ENCODE assay signal across 8 mouse cellular contexts in genomic region chr8:108822841-108823266, GRCm38 (mm10).
DNase-seq lines count a peak whose midpoint lies in the region; ATAC-seq and TF ChIP-seq lines count a peak whose summit lies in the region.

No protein-coding gene starts in this region.

- H3K4me3 ChIP-seq in midbrain, embryonic 13.5 days (replicated peaks): no peak overlapping the region
- H3K4me3 ChIP-seq in midbrain, embryonic 11.5 days (ENCODE audit: low read depth, low read length): no peak overlapping the region
- H3K4me3 ChIP-seq in liver, postnatal 0 days (ENCODE audit: low read depth, low read length): no peak overlapping the region
- no peak overlapping the region for H3K4me3 ChIP-seq in stomach, embryonic 16.5 days (replicated peaks; ENCODE audit: low read length)
- no peak overlapping the region for H3K4me3 ChIP-seq in heart, embryonic 12.5 days

- peak; percentile 57 for ATAC-seq in midbrain, embryonic 13.5 days
- ATAC-seq in midbrain, embryonic 11.5 days (ENCODE audit: low FRiP score): no peak
- 0 out of 2 replicates have a peak, but pooled peaks have one; percentile 14 for ATAC-seq in liver, postnatal 0 days
- peak; percentile 57 for ATAC-seq in stomach, embryonic 16.5 days (ENCODE audit: insufficient read depth, low FRiP score)
- no peak for ATAC-seq in heart, embryonic 12.5 days (ENCODE audit: insufficient number of reproducible peaks, low FRiP score)

- peaks cover 74% of the 10 kb centered on the region for H3K4me1 ChIP-seq in midbrain, embryonic 13.5 days (replicated peaks)
- peaks cover 23% of the 10 kb centered on the region for H3K4me1 ChIP-seq in midbrain, embryonic 11.5 days (ENCODE audit: control insufficient read depth, insufficient read depth, low read length)
- H3K4me1 ChIP-seq in liver, postnatal 0 days (ENCODE audit: insufficient read depth): peaks cover 34% of the 10 kb centered on the region
- peaks cover 51% of the 10 kb centered on the region for H3K4me1 ChIP-seq in stomach, embryonic 16.5 days (ENCODE audit: control insufficient read depth, insufficient read depth, low read length)
- peaks cover 37% of the 10 kb centered on the region for H3K4me1 ChIP-seq in heart, embryonic 12.5 days (replicated peaks)

- H3K36me3 ChIP-seq in midbrain, embryonic 13.5 days: no peaks in the 10 kb centered on the region
- no peaks in the 10 kb centered on the region for H3K36me3 ChIP-seq in midbrain, embryonic 11.5 days (ENCODE audit: control insufficient read depth, insufficient read depth, low read length)
- H3K36me3 ChIP-seq in liver, postnatal 0 days (replicated peaks; ENCODE audit: insufficient read depth, low read length): no peaks in the 10 kb centered on the region
- H3K36me3 ChIP-seq in stomach, embryonic 16.5 days (ENCODE audit: control insufficient read depth, insufficient read depth, low read length): no peaks in the 10 kb centered on the region
- no peaks in the 10 kb centered on the region for H3K36me3 ChIP-seq in heart, embryonic 12.5 days

- no peaks in the 10 kb centered on the region for H3K9me3 ChIP-seq in midbrain, embryonic 13.5 days
- H3K9me3 ChIP-seq in midbrain, embryonic 11.5 days (ENCODE audit: control insufficient read depth, low read length): no peaks in the 10 kb centered on the region
- no peaks in the 10 kb centered on the region for H3K9me3 ChIP-seq in liver, postnatal 0 days (ENCODE audit: low read length)
- no peaks in the 10 kb centered on the region for H3K9me3 ChIP-seq in stomach, embryonic 16.5 days (replicated peaks; ENCODE audit: control insufficient read depth, low read length)
- no peaks in the 10 kb centered on the region for H3K9me3 ChIP-seq in heart, embryonic 12.5 days (replicated peaks)

- peak overlapping the region; percentile 27 for H3K4me2 ChIP-seq in midbrain, embryonic 13.5 days (replicated peaks)
- H3K4me2 ChIP-seq in midbrain, embryonic 11.5 days: no peak overlapping the region
- peak overlapping the region; percentile 47 for H3K4me2 ChIP-seq in liver, postnatal 0 days (ENCODE audit: low read depth, low read length)
- peak overlapping the region; percentile 2; the same call in 1 of the 2 replicates for H3K4me2 ChIP-seq in stomach, embryonic 16.5 days (ENCODE audit: low read depth, low read length)
- H3K4me2 ChIP-seq in heart, embryonic 12.5 days: no peak overlapping the region

- no peaks in the 10 kb centered on the region for H3K27me3 ChIP-seq in midbrain, embryonic 13.5 days
- no peaks in the 10 kb centered on the region for H3K27me3 ChIP-seq in midbrain, embryonic 11.5 days (ENCODE audit: control insufficient read depth, insufficient read depth, low read length)
- no peaks in the 10 kb centered on the region for H3K27me3 ChIP-seq in liver, postnatal 0 days (ENCODE audit: insufficient read depth, low read length)
- no peaks in the 10 kb centered on the region for H3K27me3 ChIP-seq in stomach, embryonic 16.5 days (ENCODE audit: control insufficient read depth, insufficient read depth, low read length)
- no peaks in the 10 kb centered on the region for H3K27me3 ChIP-seq in heart, embryonic 12.5 days (replicated peaks)

- DNase-seq in midbrain, embryonic 11.5 days (ENCODE audit: low spot score, missing footprints): no peak
- DNase-seq in adrenal gland, postnatal 25 days: peak; percentile 50
- peak; percentile 43 for DNase-seq in liver, postnatal 0 days
- no peak for DNase-seq in gastrocnemius, postnatal 4 days (ENCODE audit: low spot score in 2 of 2)
- no peak for DNase-seq in right cerebral cortex, postnatal 14 days

- 0 out of 2 replicates have a peak overlapping the region, but pooled peaks have one; percentile 2 for H3K9ac ChIP-seq in midbrain, embryonic 13.5 days (replicated peaks)
- no peak overlapping the region for H3K9ac ChIP-seq in midbrain, embryonic 11.5 days (ENCODE audit: low read length)
- no peak overlapping the region for H3K9ac ChIP-seq in liver, postnatal 0 days (replicated peaks)
- no peak overlapping the region for H3K9ac ChIP-seq in stomach, embryonic 16.5 days (ENCODE audit: low read length)
- no peak overlapping the region for H3K9ac ChIP-seq in heart, embryonic 12.5 days

- H3K27ac ChIP-seq in midbrain, embryonic 13.5 days: peak overlapping the region; percentile 35; the same call in 1 of the 2 replicates
- no peak overlapping the region for H3K27ac ChIP-seq in midbrain, embryonic 11.5 days (ENCODE audit: low read depth, low read length)
- H3K27ac ChIP-seq in liver, postnatal 0 days (ENCODE audit: low read depth): no peak overlapping the region
- H3K27ac ChIP-seq in stomach, embryonic 16.5 days (ENCODE audit: low read length): peak overlapping the region; percentile 36; the same call in 1 of the 2 replicates
- no peak overlapping the region for H3K27ac ChIP-seq in heart, embryonic 12.5 days (ENCODE audit: poor library complexity, severe bottlenecking)

- no peak for TF ChIP-seq CTCF in liver, postnatal 0 days (IDR thresholded peaks at IDR 0.05; ENCODE audit: low read depth)

- WGBS in midbrain, embryonic 13.5 days: 38% methylated on average over 15 of the region's 15 CpGs
- WGBS in midbrain, embryonic 11.5 days: 83% methylated on average over 15 of the region's 15 CpGs
- 33% methylated on average over 15 of the region's 15 CpGs for WGBS in liver, postnatal 0 days (ENCODE audit: insufficient replicate concordance)
- WGBS in stomach, embryonic 16.5 days: 21% methylated on average over 15 of the region's 15 CpGs
- 62% methylated on average over 15 of the region's 15 CpGs for WGBS in heart, embryonic 12.5 days

- TF ChIP-seq EP300 in liver, postnatal 0 days (IDR thresholded peaks at IDR 0.05; ENCODE audit: low read depth): no peak

Comparison
In these comparisons a context has a peak if more than half of its experiments do, and no peak if none do; other contexts are left out.
1. ATAC-seq: peak in midbrain, embryonic 13.5 days (single experiment), liver, postnatal 0 days (single experiment) and stomach, embryonic 16.5 days (single experiment); none in midbrain, embryonic 11.5 days (single experiment) and heart, embryonic 12.5 days (single experiment).
2. H3K27ac ChIP-seq: peak in midbrain, embryonic 13.5 days (single experiment) and stomach, embryonic 16.5 days (single experiment); none in midbrain, embryonic 11.5 days (single experiment), liver, postnatal 0 days (single experiment) and heart, embryonic 12.5 days (single experiment).
3. H3K4me2 ChIP-seq: peak in midbrain, embryonic 13.5 days (single experiment), liver, postnatal 0 days (single experiment) and stomach, embryonic 16.5 days (single experiment); none in midbrain, embryonic 11.5 days (single experiment) and heart, embryonic 12.5 days (single experiment).
4. DNase-seq: peak in adrenal gland, postnatal 25 days (single experiment) and liver, postnatal 0 days (single experiment); none in midbrain, embryonic 11.5 days (single experiment), gastrocnemius, postnatal 4 days (0 of 2) and right cerebral cortex, postnatal 14 days (single experiment).